Mouse (Mus musculus) heart, adult 2 months (tissue): Measurements from ENCODE around the gene Me1. TPM values are rescaled to one million over a fixed set of nuclear protein-coding genes. Genes with fewer than 3 reads are reported as not detected.

ENCODE experiments used
- DNase-seq, 2 experiments: peaks; one replicate each; pipeline ENCODE4 v3.0.0; 2021
- H3K27ac ChIP-seq: fragments of 200-600 bp; 2 replicates; pipeline ENCODE4 v1.8.1; 2022
- H3K27me3 ChIP-seq: fragments of 200-500 bp; 2 replicates; pipeline ENCODE4 v1.6.1; 2012; ENCODE audit warnings: mild to moderate bottlenecking, low read length, inconsistent platforms, mixed read lengths; ENCODE audit not compliant: control insufficient read depth, insufficient read depth
- H3K36me3 ChIP-seq: fragments of 200-500 bp; 2 replicates; pipeline ENCODE4 v1.6.1; 2012; ENCODE audit warnings: low read length, inconsistent platforms; ENCODE audit not compliant: control insufficient read depth, insufficient read depth
- H3K4me1 ChIP-seq: fragments of 200-500 bp; 2 replicates; pipeline ENCODE4 v1.6.1; 2011; ENCODE audit warnings: low read length; ENCODE audit not compliant: control insufficient read depth, insufficient read depth
- H3K4me3 ChIP-seq: fragments of 200-600 bp; 2 replicates; pipeline ENCODE4 v1.8.1; 2022
- H3K79me2 ChIP-seq: fragments of 200-500 bp; replicated peaks from 2 replicates; pipeline ENCODE4 v1.6.1; 2012; ENCODE audit warnings: mild to moderate bottlenecking, inconsistent platforms, low read length, moderate library complexity, mixed read lengths; ENCODE audit not compliant: control insufficient read depth, insufficient read depth
- H3K9ac ChIP-seq: fragments of 200-500 bp; 2 replicates; pipeline ENCODE4 v1.6.1; 2012; ENCODE audit warnings: low read depth, mild to moderate bottlenecking, control low read depth, inconsistent platforms, low read length, mixed read lengths
- CTCF ChIP-seq: fragments of 200-600 bp; IDR thresholded peaks from 2 replicates; pipeline ENCODE4 v1.8.1; 2022; ENCODE audit warnings: antibody characterized with exemption, mild to moderate bottlenecking, moderate library complexity
- EP300 ChIP-seq: fragments of 200-500 bp; IDR thresholded peaks from 2 replicates; pipeline ENCODE4 v1.6.1; 2011; ENCODE audit warnings: low read depth, low read length, control low read depth; ENCODE audit not compliant: insufficient read depth
- POLR2A ChIP-seq: fragments of 200-500 bp; IDR thresholded peaks from 2 replicates; pipeline ENCODE4 v1.6.1; 2011; ENCODE audit warnings: mild to moderate bottlenecking, low read depth, low read length, control low read depth; ENCODE audit not compliant: insufficient read depth
- WGBS: fragments of 180-500 bp; shearing (Covaris S2); methylation state at CpG from one replicate; pipeline ENCODE4 v1.1.7; 2018; 5-methylcytosine and 5-hydroxymethylcytosine counted together
- intact Hi-C: fragments of 180-260 bp; cut with DNase I; formaldehyde crosslinking; loops from one replicate; pipeline ENCODE4 v1.15.1; 2025
- polyA plus RNA-seq: library from polyadenylated mRNA; depleted of rRNA; stranded (reverse); fragments of >200 nt; gene quantifications from 2 replicates; pipeline ENCODE4 v1.2.3, GENCODE M21; 2012
- total RNA-seq, 2 experiments: library from RNA; stranded (reverse); gene quantifications; 2 replicates each; pipeline ENCODE4 v1.2.3; 2021

Me1 gene
- total and polyA plus RNA-seq, 3 experiments = 67.1 to 110 (median 100.0) TPM

- H3K9ac ChIP-seq = no peak overlapping the region
- no peaks in the 10 kb centered on the region for H3K36me3 ChIP-seq
- DNase-seq = no peak
- H3K27ac ChIP-seq = no peak overlapping the region
- TF ChIP-seq POLR2A = no peak
- TF ChIP-seq CTCF = no peak
- no peak for TF ChIP-seq EP300
- H3K27me3 ChIP-seq = no peaks in the 10 kb centered on the region
- 51% methylated on average over 10 of the region's 10 CpGs for WGBS
- intact Hi-C loops = loop anchor here (10.0 kb wide), 2 partner anchors 445 to 825 kb away; partner anchors contain the start of gene Cyb5r4
- no peaks in the 10 kb centered on the region for H3K4me1 ChIP-seq
- no peak overlapping the region for H3K4me3 ChIP-seq
- no peaks in the 10 kb centered on the region for H3K79me2 ChIP-seq
Observed at GRCm38 (mm10) chr9:86579657-86580056, 116.1 kb downstream of the Me1 start.

GRCm38 (mm10) chr9:86575178-86575577, 120.6 kb downstream of the Me1 start:
- H3K36me3 ChIP-seq = no peaks in the 10 kb centered on the region
- no peak overlapping the region for H3K9ac ChIP-seq
- H3K79me2 ChIP-seq = no peaks in the 10 kb centered on the region
- H3K4me3 ChIP-seq = no peak overlapping the region
- DNase-seq = no peak
- no peak overlapping the region for H3K27ac ChIP-seq
- no peak for TF ChIP-seq EP300
- TF ChIP-seq CTCF = no peak
- no peak for TF ChIP-seq POLR2A
- peaks cover 4% of the 10 kb centered on the region for H3K4me1 ChIP-seq
- no peaks in the 10 kb centered on the region for H3K27me3 ChIP-seq
- WGBS = 90% methylated on average over 6 of the region's 6 CpGs
- intact Hi-C loops = loop anchor here (10.0 kb wide), 2 partner anchors 450 to 820 kb away; partner anchors contain the start of gene Cyb5r4

DNA sequence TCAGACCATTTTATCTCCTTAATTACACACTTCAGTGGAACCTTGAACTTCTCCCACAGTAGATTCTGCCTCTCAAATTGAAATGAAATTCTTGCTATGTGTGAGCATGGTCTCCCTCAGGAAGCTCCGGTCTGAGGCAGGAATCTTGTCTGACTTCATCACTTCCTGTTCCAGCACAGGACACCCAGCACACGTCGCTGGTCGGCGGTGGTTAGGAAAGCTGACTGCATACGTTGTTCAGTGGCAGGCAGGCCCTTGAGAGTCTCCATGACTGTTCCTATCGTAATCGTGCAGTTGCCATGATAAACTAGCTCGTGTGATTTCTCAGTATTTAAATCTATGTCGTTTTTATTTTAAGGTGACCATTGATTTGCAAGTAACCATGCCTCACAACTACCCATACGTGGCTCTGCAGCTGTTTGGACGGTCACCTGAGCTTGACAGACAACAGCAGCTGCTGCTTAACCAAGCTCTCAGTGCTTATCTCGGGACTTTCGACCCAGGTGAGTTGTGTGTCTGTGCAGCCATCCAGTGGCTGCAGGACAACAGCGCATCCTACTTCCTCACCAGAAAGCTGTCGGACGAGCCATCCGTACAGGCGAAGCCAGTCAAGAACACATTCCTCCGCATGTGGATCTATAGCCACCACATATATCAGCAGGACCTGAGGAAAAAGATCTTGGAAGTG, 122.0 kb downstream of the Me1 start:
- H3K36me3 ChIP-seq = no peaks in the 10 kb centered on the region
- H3K79me2 ChIP-seq = no peaks in the 10 kb centered on the region
- H3K4me3 ChIP-seq = no peak overlapping the region
- intact Hi-C loops = loop anchor here (10.0 kb wide), 2 partner anchors 451 to 819 kb away; partner anchors contain the start of gene Cyb5r4
- no peak for DNase-seq
- TF ChIP-seq CTCF = no peak
- no peak for TF ChIP-seq EP300
- TF ChIP-seq POLR2A = no peak
- H3K27me3 ChIP-seq = no peaks in the 10 kb centered on the region
- no peak overlapping the region for H3K27ac ChIP-seq
- no peak overlapping the region for H3K9ac ChIP-seq
- WGBS = 59% methylated on average over 20 of the region's 20 CpGs
- peaks cover 4% of the 10 kb centered on the region for H3K4me1 ChIP-seq

DNA sequence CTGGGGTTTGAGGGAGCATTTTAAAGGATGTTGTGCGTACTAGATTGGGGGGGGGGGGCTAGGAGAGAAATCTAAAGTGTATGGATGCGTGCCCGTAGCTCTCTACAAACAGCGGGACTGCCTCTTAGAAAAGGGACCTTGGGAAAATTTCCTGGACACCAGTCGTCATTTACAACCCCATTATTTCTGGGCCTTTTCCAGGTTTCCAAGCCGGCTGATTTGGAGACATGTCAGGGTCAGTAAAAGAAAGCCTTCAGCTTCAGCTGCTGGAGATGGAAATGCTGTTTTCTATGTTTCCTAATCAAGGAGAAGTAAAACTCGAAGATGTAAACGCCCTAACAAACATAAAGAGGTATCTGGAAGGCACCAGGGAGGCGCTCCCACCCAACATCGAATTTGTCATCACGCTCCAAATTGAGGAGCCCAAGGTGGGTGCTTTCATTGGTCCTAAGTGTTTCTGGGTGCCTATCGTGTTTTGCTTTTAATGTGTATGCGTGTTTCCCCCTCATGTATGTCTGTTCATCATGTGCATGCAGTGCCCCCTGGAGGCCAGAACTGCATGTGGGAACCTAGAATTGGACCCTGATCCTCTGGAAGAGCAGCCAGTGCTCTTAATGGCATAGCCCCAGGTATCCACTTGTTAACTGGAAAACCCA, 123.0 kb downstream of the Me1 start:
- Histone ChIP-seq H3K27me3 (no peaks in the 10 kb centered on the region), H3K4me1 (peaks cover 4% of the 10 kb centered on the region), H3K9ac (peak overlapping the region; percentile 85; the same call in 1 of the 2 replicates), H3K79me2 (no peaks in the 10 kb centered on the region), H3K4me3 (peak overlapping the region; percentile 79), H3K27ac (no peak overlapping the region), H3K36me3 (no peaks in the 10 kb centered on the region)
- WGBS = 21% methylated on average over 13 of the region's 13 CpGs
- TF ChIP-seq CTCF (peak; percentile 88), EP300 (no peak; the same call in 1 of the 2 replicates)
- intact Hi-C loops = loop anchor here (10.0 kb wide), 2 partner anchors 452 to 818 kb away; partner anchors contain the start of gene Cyb5r4
- DNase-seq = peak; percentile 76 to 83

DNA sequence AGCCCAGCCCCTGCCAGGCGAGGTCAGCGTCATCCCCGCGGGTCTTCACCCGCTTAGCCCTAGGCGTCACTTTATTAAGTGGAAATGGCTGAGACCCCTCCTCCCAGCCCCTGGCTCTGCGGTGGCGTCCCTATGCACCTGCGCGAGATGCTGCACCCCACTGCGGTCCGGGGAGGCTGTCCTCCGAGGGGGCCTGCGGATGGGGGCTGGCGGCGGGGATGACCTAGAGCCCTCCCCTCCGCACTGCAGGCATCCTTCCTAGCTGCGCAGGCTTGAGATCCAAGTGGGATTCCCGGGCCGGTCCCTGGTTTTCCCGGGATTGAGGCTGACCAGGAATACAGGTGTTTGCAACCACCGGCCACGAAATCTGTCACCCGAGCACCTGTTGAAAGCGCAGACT, 123.6 kb downstream of the Me1 start:
- TF ChIP-seq EP300 (no peak), CTCF (no peak), POLR2A (no peak)
- Histone ChIP-seq H3K4me1 (peaks cover 4% of the 10 kb centered on the region), H3K27me3 (no peaks in the 10 kb centered on the region), H3K27ac (peak overlapping the region; percentile 42; the same call in 1 of the 2 replicates), H3K4me3 (peak overlapping the region; percentile 79), H3K9ac (peak overlapping the region; percentile 85), H3K36me3 (no peaks in the 10 kb centered on the region), H3K79me2 (no peaks in the 10 kb centered on the region)
- intact Hi-C loops = loop anchor here (10.0 kb wide), 2 partner anchors 453 to 817 kb away; partner anchors contain the start of gene Cyb5r4
- no peak for DNase-seq
- 1% methylated on average over 25 of the region's 25 CpGs for whole genome bisulfite sequencing
